Comparison of ENCODE assay signal across 9 mouse cellular contexts in the genomic region with DNA sequence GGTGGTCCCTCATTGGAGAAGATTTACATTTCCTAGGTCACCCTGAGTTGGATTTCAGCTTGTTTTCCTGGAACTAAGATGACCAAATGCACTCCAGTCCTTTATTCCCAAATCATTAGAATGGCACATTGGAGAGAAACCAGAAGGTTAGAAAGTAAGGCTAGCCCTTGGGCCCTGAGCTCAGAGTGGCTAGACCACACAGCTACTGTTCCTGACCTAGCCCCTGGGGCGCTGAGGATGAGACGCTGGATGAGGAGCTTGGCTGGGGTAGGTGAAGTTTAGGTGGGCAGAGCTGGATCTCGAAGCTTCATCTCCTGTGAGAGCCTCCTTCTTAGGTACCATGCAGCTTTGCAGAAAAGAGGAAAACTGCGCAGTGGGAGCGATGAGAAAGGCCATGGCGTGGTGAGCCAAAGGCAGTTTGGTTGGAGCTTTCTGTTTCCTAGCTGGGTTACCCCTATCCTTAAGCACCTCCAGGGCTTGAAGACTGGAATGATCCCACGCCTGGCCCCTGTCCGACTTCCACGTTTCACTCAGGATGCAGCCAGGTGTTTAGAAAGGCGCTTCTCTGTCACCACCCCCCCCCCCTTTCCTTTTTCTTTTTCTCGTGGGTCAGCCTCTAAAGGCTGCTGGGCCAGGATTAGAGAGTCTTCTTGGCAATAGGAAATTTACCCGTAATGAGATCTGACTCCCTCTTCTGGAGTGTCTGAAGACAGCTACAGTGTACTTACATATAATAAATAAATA. TPM values are rescaled to one million over a fixed set of nuclear protein-coding genes. Genes with fewer than 3 reads are reported as not detected.
DNase-seq lines count a peak whose midpoint lies in the region; ATAC-seq and TF ChIP-seq lines count a peak whose summit lies in the region.
"Had no signal": no experiment of that assay in that cellular context is flagged by ENCODE, and none has a peak within 500 bp of the region (broad histone marks: within the 10 kb centered on the region; RNA-seq: fewer than 3 reads in every experiment).

No protein-coding gene starts in this region.

- no peaks in the 10 kb centered on the region for H3K36me3 ChIP-seq in hindbrain, embryonic 10.5 days
- no peaks in the 10 kb centered on the region for H3K36me3 ChIP-seq in midbrain, embryonic 15.5 days (replicated peaks)

- H3K9ac ChIP-seq in midbrain, embryonic 15.5 days: no peak overlapping the region

- peak; percentile 29 for DNase-seq in cerebellum, adult 11 months
- DNase-seq in layer of hippocampus, adult 2 months (ENCODE audit: low spot score in 2 of 2): no peak
- no peak for DNase-seq in layer of hippocampus, postnatal 25 days (ENCODE audit: extremely low spot score in 1 of 2, low spot score in 1 of 2)
- no peak for DNase-seq in hindbrain, embryonic 10.5 days (ENCODE audit: low spot score)
- no peak for DNase-seq in adrenal gland, adult 2 months

- no peak for TF ChIP-seq CTCF in layer of hippocampus, adult 2 months (conservative IDR thresholded peaks at IDR 0.05)

- H3K27me3 ChIP-seq in hindbrain, embryonic 10.5 days (ENCODE audit: insufficient read depth, poor library complexity, severe bottlenecking): no peaks in the 10 kb centered on the region
- peaks cover 3% of the 10 kb centered on the region; the same call in 1 of the 2 replicates for H3K27me3 ChIP-seq in midbrain, embryonic 15.5 days (replicated peaks)

- ATAC-seq in cerebellum, adult (ENCODE audit: insufficient number of reproducible peaks, low FRiP score, low TSS enrichment): no peak
- ATAC-seq in midbrain, embryonic 15.5 days (replicated peaks): peak; percentile 59
- no peak for ATAC-seq in inflammation-experienced regulatory T-cells, adult 6 months
- ATAC-seq: Patski had no signal

- H3K27ac ChIP-seq in layer of hippocampus, adult 2 months: no peak overlapping the region
- H3K27ac ChIP-seq in hindbrain, embryonic 10.5 days: peak overlapping the region; percentile 77
- H3K27ac ChIP-seq in midbrain, embryonic 15.5 days: no peak overlapping the region

- 60% methylated on average over 12 of the region's 12 CpGs for WGBS in hindbrain, embryonic 10.5 days
- WGBS in midbrain, embryonic 15.5 days: 47% methylated on average over 12 of the region's 12 CpGs

- no peaks in the 10 kb centered on the region for H3K9me3 ChIP-seq in hindbrain, embryonic 10.5 days
- H3K9me3 ChIP-seq in midbrain, embryonic 15.5 days: no peaks in the 10 kb centered on the region

- H3K4me1 ChIP-seq in hindbrain, embryonic 10.5 days (replicated peaks): no peaks in the 10 kb centered on the region
- H3K4me1 ChIP-seq in midbrain, embryonic 15.5 days: peaks cover 4% of the 10 kb centered on the region

- 0 out of 2 replicates have a peak overlapping the region, but pooled peaks have one; percentile 22 for H3K4me2 ChIP-seq in midbrain, embryonic 15.5 days

- peak overlapping the region; percentile 11; the same call in 1 of the 2 replicates for H3K4me3 ChIP-seq in layer of hippocampus, adult 2 months
- H3K4me3 ChIP-seq in hindbrain, embryonic 10.5 days: no peak overlapping the region
- H3K4me3 ChIP-seq in midbrain, embryonic 15.5 days: no peak overlapping the region

RNA-seq across cellular contexts. Expression of a gene that starts 27.4 kb away (rescaled TPM):
- 10 to 100 TPM; 62.1 to 64.2 TPM for total RNA-seq in layer of hippocampus, adult 2 months (2021)
- total RNA-seq in layer of hippocampus, postnatal 25 days (2021): 10 to 100 TPM; 58.6 to 64.6 TPM
- 161 and 220 TPM in 2 replicates for polyA plus RNA-seq in hindbrain, embryonic 10.5 days (2016; fragmentation: Nextera tagmentation; extraction: Ambion mirVana)
- 98.1 and 104 TPM in 2 replicates for polyA plus RNA-seq in midbrain, embryonic 15.5 days (2015; fragmentation: Nextera tagmentation; extraction: Ambion mirVana)
- 10 to 100 TPM; 72.5 to 73.1 TPM for total RNA-seq in adrenal gland, adult 2 months (2021)
- 11.5 and 12.4 TPM in 2 replicates for polyA plus RNA-seq in adrenal gland, adult 2 months (2012; rRNA removed)
- 100 to 1,000 TPM in 1 of 3 experiments, 10 to 100 TPM in 2; 87.9 to 115 (median 99.9) TPM for polyA plus RNA-seq in inflammation-experienced regulatory T-cells, adult 6 months (2017; shearing (Covaris generic))

RNA-seq across cellular contexts. Expression of a gene that starts 58.8 kb away (rescaled TPM):
- 10 to 100 TPM; 37.1 to 40.6 TPM for total RNA-seq in layer of hippocampus, adult 2 months (2021)
- 10 to 100 TPM; 32.7 to 35.5 TPM for total RNA-seq in layer of hippocampus, postnatal 25 days (2021)
- 13.4 and 13.9 TPM in 2 replicates for polyA plus RNA-seq in hindbrain, embryonic 10.5 days (2016; fragmentation: Nextera tagmentation; extraction: Ambion mirVana)
- polyA plus RNA-seq in midbrain, embryonic 15.5 days (2015; fragmentation: Nextera tagmentation; extraction: Ambion mirVana): 24.6 and 26.5 TPM in 2 replicates
- total RNA-seq in adrenal gland, adult 2 months (2021): 10 to 100 TPM; 31.5 to 57.4 TPM
- polyA plus RNA-seq in adrenal gland, adult 2 months (2012; rRNA removed): 14.0 and 18.0 TPM in 2 replicates
- polyA plus RNA-seq in inflammation-experienced regulatory T-cells, adult 6 months (2017; shearing (Covaris generic)): 10 to 100 TPM; 35.9 to 45.7 (median 41.6) TPM
